Mouse (Mus musculus): Measurements from ENCODE around the gene Wdr78.

Wdr78 gene

DNA sequence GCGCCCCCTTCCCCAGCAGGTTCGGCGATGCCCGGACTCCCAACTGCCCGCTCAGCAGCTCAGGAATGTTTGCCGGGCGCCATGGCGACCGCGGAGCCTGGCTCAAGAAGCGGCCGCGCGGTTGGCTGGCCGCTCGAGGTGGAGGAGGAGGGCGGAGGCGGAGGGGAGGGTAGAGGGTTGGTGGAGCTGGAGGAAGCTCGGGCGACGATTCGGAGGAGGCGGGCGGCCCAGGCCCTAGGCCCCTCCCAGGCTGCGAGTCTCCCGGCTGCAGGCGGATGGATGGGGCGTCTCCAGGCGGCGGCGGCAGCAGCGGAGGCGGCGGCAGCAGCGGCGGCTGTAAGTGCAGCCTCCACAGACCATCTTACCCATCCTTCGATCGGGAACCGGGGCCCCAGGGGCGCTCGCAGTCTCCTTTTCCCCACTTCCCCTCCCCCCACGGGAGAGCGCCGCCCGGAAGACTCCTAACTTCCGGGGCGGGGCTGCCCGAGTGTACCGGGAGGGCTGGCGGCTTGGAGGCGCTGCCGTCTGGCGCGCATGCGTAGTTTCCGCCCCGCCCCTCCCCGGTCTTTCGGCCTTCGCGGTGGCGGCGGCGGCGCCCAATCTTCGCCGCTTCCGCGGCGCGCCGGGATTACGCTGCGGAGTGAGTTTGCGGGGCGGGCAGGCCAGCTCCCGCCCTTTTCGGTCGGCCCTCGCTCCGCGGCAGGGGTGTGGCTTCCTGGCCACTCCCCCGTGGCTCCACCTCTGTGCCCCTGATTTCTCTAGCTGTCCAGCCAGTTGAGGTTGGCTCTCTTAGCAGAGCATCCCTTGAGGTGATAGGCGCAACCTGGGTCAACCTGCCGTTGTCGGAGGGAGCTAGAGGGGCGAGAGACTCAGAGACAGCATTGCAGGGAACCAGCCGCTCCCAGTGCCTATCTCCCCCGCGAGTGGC lies at the start of gene Wdr78, which contains the start of gene Mier1:
Wdr78 (minus strand) TSS at position 372 of the 928 bp plus-strand sequence.
Mier1 (plus strand) TSS at position 207 of the 928 bp plus-strand sequence.
- DNase-seq (ENCODE audit: low spot score), result peak; percentile 85

DNA sequence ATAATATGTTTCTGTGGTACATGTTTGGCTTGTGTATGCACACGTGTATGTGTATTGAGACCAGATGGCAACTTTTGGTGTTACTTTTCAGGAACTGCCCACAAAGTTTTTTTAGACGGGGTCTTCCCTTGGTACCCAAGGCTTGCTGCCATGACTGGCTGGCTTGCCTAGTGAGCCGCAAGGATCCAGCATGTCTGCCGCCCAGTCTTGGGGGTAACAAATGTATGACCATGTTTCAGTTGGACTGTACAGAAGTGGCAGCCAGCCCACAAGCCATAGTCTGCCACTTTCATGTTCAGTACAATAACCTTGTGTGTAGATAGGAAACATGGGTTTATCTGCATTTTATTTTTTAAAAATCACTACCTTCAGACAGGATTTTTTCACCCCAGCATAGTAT lies 44.4 kb upstream of the Wdr78 start:
- DNase-seq (ENCODE audit: low spot score), result no peak

DNA sequence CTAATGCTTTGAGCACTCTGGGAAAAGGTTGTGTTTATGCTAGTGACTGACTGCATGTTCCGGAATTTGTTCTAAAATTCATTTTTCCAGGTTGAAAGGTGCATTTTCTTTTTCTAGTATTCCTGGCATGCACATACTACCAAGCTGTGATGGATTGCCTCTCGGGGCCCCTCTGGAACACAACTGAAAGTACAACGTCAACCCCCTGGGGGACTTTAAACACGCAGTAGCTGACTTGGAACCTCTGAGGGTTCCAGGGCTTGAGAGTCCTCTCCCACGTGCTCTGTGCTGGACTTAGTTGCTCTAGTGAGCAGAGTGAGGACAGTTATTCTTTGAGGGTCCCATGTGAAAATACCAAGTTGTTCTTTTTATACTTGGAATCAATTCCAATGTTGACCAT lies 37.6 kb upstream of the Wdr78 start:
- DNase-seq (ENCODE audit: low spot score), result no peak

- DNase-seq (ENCODE audit: low spot score), result no peak
These were observed 32.0 kb upstream of the Wdr78 start for GRCm38 (mm10) chr4:103146339-103146738.

GRCm38 (mm10) chr4:103136946-103137345 lies 22.6 kb upstream of the Wdr78 start:
- no peak for DNase-seq (ENCODE audit: low spot score)

DNA sequence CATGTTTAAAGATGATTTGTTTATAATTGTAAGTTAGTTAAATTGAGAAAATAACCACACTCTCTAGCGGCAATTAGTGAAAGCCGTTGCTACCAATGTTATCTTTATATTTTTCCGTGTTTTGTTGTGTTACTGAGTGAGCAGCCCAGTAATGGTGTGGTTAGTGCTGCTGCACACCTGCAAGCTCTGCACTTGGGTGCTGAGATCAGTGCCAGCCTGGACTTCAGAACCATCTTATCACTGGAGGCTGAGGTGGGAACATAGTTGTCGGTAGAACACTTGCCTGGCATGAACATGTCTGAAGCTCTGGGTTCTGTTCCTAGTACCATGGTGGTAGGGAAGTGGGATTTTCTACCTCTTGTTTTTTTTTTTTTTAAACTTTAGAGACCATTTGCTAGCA lies 12.2 kb upstream of the Wdr78 start:
- no peak for DNase-seq (ENCODE audit: low spot score)

- no peak for DNase-seq (ENCODE audit: low spot score)
These were observed 9.3 kb upstream of the Wdr78 start for GRCm38 (mm10) chr4:103123606-103124005.

- no peak for DNase-seq (ENCODE audit: low spot score)
These were observed 8.7 kb upstream of the Wdr78 start for GRCm38 (mm10) chr4:103123086-103123485.

- DNase-seq (ENCODE audit: low spot score), result no peak
These were observed 6.6 kb upstream of the Wdr78 start for GRCm38 (mm10) chr4:103120874-103121389.

- no peak for DNase-seq (ENCODE audit: low spot score)
These were observed 6.0 kb upstream of the Wdr78 start for GRCm38 (mm10) chr4:103120395-103120794.

GRCm38 (mm10) chr4:103120028-103120384 lies 5.7 kb upstream of the Wdr78 start:
- no peak for DNase-seq (ENCODE audit: low spot score)

DNA sequence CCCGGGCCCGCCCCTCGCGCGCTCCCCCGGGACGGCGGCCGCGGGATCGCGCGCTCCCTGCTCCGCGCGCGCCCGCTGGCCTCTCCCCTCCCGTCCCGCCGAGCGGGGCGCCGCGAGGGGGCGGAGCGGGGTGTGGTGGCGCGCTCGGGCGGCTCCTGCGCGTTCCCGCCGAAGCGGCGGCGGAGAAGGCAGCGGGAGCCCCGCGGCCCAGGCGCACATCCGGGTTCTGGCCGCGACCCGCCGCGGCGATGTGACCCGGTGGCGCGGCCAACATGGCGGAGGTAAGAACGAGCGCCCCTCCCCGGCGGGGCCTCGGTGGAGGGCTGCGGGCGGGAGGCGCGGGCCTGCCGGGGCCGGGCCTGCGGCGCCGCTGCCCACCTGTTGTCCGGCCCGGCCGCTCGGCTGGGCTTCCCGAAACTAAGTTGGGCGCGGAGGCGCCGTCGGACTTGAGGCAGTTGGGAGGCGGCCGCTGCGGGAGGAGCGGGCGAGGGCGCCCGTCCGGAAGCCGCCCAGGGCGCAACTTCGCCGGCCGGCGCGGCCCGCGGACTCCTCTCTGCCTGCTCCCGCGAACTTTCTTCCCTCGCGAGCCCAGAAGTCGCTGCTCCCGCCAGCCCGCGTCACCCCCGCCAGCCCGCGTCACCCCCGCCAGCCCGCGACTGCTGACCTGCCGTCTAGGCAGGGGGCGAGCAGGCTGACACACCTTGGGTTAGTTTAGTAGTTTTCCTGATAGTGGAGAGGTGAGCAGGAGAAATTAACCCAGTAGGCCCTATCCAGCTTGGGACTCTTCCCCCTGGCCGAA lies 5.1 kb upstream of the Wdr78 start:
- peak; percentile 35 for DNase-seq (ENCODE audit: low spot score)

GRCm38 (mm10) chr4:103118888-103119228 lies 4.5 kb upstream of the Wdr78 start:
- no peak for DNase-seq (ENCODE audit: low spot score)

DNA sequence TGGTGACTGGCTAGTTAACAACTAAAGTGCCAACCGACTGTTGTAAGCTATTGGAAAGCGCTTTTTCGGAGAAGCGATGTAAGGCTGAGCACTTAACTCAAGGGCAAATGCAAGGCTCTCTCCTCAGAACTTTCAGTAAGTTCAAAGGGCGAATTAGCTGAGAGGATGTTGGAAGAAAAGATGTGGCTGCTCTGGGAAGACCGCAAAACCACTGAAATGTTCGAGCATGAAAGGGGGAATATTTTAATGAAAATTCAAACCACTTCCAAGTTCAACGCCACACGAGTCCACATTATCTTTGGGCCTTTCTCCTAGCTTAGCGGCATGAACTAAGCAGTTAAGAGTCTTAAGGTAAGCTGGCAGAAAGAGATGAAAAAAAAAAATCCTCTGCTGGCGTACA lies 953 bp downstream of the Wdr78 start:
- DNase-seq (ENCODE audit: low spot score), result no peak

DNA sequence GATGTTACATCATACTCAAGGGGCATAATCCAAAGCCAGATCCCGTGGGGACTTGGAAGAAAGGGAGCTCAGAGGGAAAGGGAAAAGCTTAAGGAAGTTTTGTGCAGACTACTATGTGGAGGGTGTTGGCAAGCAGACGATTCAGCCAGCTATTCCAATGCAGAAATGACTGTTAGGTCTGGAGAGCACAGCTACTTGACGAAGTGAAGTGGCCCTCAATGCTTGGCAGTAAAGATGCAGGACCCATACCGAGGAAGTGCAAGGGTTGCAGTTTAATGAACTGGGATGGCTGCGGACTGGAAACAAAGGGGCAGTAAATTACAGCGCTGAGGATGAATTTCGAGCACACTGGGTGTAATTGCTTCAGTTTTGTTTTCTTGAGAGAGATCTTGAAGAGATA lies 1.7 kb downstream of the Wdr78 start:
- no peak for DNase-seq (ENCODE audit: low spot score)

GRCm38 (mm10) chr4:103098532-103098931 lies 15.8 kb downstream of the Wdr78 start:
- no peak for DNase-seq (ENCODE audit: low spot score)

GRCm38 (mm10) chr4:103095921-103096320 lies 18.4 kb downstream of the Wdr78 start:
- no peak for DNase-seq (ENCODE audit: low spot score)

GRCm38 (mm10) chr4:103085237-103085636 lies 29.1 kb downstream of the Wdr78 start:
- no peak for DNase-seq (ENCODE audit: low spot score)

GRCm38 (mm10) chr4:103070631-103071030 lies 43.7 kb downstream of the Wdr78 start:
- DNase-seq (ENCODE audit: low spot score), result no peak

- no peak for DNase-seq (ENCODE audit: low spot score)
These were observed 46.3 kb downstream of the Wdr78 start for GRCm38 (mm10) chr4:103067906-103068655.

DNA sequence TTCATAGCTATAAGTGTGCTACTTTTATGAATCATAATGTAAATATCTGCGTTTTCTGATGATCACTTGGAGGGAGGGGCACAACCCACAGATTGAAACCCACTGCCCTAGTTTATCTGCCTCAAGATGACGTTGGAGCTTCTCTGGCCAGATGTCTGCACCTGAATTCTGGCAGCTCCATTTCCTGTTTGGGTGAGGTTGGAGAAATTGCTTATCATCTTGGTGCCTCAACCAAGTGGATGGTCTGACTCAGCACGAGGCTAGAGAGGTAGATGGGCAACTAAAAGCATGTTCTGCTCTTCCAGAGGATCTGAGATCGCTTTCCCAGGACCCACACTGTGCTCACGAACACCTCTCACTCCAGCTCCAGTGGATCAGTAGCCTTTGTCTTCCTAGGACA lies 49.4 kb downstream of the Wdr78 start:
- no peak for DNase-seq (ENCODE audit: low spot score)

GRCm38 (mm10) chr4:103064421-103064820 lies 49.9 kb downstream of the Wdr78 start:
- DNase-seq (ENCODE audit: low spot score), result no peak
